8 mouse cellular contexts compared by ENCODE assay signal in the genomic region with DNA sequence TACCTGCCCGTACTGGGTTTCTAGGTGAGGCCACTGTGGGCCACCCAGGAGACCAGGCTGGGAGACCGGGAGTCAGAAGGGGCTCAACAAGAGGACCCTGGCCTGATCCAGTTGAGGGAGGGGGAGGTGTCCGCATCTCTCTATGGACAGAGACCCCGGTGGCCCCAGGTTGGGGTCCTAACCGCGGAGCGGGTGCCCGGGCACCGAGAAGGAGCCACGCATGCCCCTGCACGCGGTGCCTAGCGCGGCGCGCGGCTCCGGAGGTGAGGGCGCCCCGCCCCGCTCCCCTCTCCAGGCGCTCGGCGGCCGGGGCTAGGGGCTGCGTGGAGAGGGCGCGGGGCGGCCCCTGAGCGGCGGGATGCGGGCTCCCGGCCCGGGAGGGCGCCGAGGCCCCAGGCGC. TPM values are rescaled to one million over a fixed set of nuclear protein-coding genes. Genes with fewer than 3 reads are reported as not detected.
DNase-seq lines count a peak whose midpoint lies in the region; ATAC-seq and TF ChIP-seq lines count a peak whose summit lies in the region.

TSS of gene Mpped1 (plus strand) at position 81 of the 400 bp plus-strand sequence.

- no peaks in the 10 kb centered on the region for H3K36me3 ChIP-seq in kidney, embryonic 15.5 days
- H3K36me3 ChIP-seq in embryonic facial prominence, embryonic 13.5 days: no peaks in the 10 kb centered on the region
- no peaks in the 10 kb centered on the region for H3K36me3 ChIP-seq in intestine, postnatal 0 days (ENCODE audit: control insufficient read depth, insufficient read depth)
- H3K36me3 ChIP-seq in midbrain, embryonic 15.5 days (replicated peaks): no peaks in the 10 kb centered on the region

- no peak within 1 kb of the TSS for H3K27ac ChIP-seq in kidney, embryonic 15.5 days
- H3K27ac ChIP-seq in embryonic facial prominence, embryonic 13.5 days: no peak within 1 kb of the TSS; the same call in 1 of the 2 replicates
- H3K27ac ChIP-seq in intestine, postnatal 0 days (ENCODE audit: low read depth, low read length): no peak within 1 kb of the TSS
- no peak within 1 kb of the TSS for H3K27ac ChIP-seq in midbrain, embryonic 15.5 days

- H3K4me2 ChIP-seq in kidney, embryonic 15.5 days: peak within 1 kb of the TSS; percentile 94
- H3K4me2 ChIP-seq in embryonic facial prominence, embryonic 13.5 days: peak within 1 kb of the TSS; percentile 91
- peak within 1 kb of the TSS; percentile 62 for H3K4me2 ChIP-seq in intestine, postnatal 0 days (replicated peaks; ENCODE audit: low read depth)
- peak within 1 kb of the TSS; percentile 97 for H3K4me2 ChIP-seq in midbrain, embryonic 15.5 days

- 5% methylated on average over 22 of the region's 37 CpGs for WGBS in kidney, embryonic 15.5 days
- WGBS in embryonic facial prominence, embryonic 13.5 days: 4% methylated on average over 33 of the region's 37 CpGs
- 3% methylated on average over 32 of the region's 37 CpGs for WGBS in intestine, postnatal 0 days
- WGBS in midbrain, embryonic 15.5 days: 3% methylated on average over 23 of the region's 37 CpGs

- H3K27me3 ChIP-seq in kidney, embryonic 15.5 days: peaks cover 81% of the 10 kb centered on the region
- peaks cover 62% of the 10 kb centered on the region for H3K27me3 ChIP-seq in embryonic facial prominence, embryonic 13.5 days
- H3K27me3 ChIP-seq in intestine, postnatal 0 days (replicated peaks; ENCODE audit: control insufficient read depth, insufficient read depth, low read length): peaks cover 32% of the 10 kb centered on the region
- peaks cover 16% of the 10 kb centered on the region for H3K27me3 ChIP-seq in midbrain, embryonic 15.5 days (replicated peaks)

- no peaks in the 10 kb centered on the region for H3K9me3 ChIP-seq in kidney, embryonic 15.5 days (replicated peaks)
- no peaks in the 10 kb centered on the region for H3K9me3 ChIP-seq in embryonic facial prominence, embryonic 13.5 days
- H3K9me3 ChIP-seq in intestine, postnatal 0 days (ENCODE audit: control insufficient read depth): no peaks in the 10 kb centered on the region
- no peaks in the 10 kb centered on the region for H3K9me3 ChIP-seq in midbrain, embryonic 15.5 days

- no peak for TF ChIP-seq CTCF in intestine, postnatal 0 days (IDR thresholded peaks at IDR 0.05; ENCODE audit: low read depth)

- peaks cover 11% of the 10 kb centered on the region for H3K4me1 ChIP-seq in kidney, embryonic 15.5 days
- peaks cover 20% of the 10 kb centered on the region for H3K4me1 ChIP-seq in embryonic facial prominence, embryonic 13.5 days
- H3K4me1 ChIP-seq in intestine, postnatal 0 days (replicated peaks; ENCODE audit: control insufficient read depth, insufficient read depth, low read length): no peaks in the 10 kb centered on the region
- peaks cover 15% of the 10 kb centered on the region for H3K4me1 ChIP-seq in midbrain, embryonic 15.5 days

- peak within 1 kb of the TSS; percentile 58 for H3K4me3 ChIP-seq in kidney, embryonic 15.5 days (replicated peaks)
- H3K4me3 ChIP-seq in embryonic facial prominence, embryonic 13.5 days: peak within 1 kb of the TSS; percentile 70
- peak within 1 kb of the TSS; percentile 29 for H3K4me3 ChIP-seq in intestine, postnatal 0 days (ENCODE audit: low read depth, low read length)
- H3K4me3 ChIP-seq in midbrain, embryonic 15.5 days: peak within 1 kb of the TSS; percentile 63

- DNase-seq in kidney, postnatal 14 days: no peak
- no peak for DNase-seq in gastrocnemius, postnatal 4 days (ENCODE audit: low spot score in 2 of 2)
- no peak for DNase-seq in kidney, adult 18-20 months

- no peak for ATAC-seq in kidney, embryonic 15.5 days (replicated peaks; ENCODE audit: low FRiP score)
- ATAC-seq in embryonic facial prominence, embryonic 13.5 days (ENCODE audit: insufficient number of reproducible peaks, insufficient read depth, low FRiP score, low TSS enrichment, low read depth): no peak
- ATAC-seq in intestine, postnatal 0 days: no peak
- peak; percentile 61 for ATAC-seq in midbrain, embryonic 15.5 days (replicated peaks)
- no peak for ATAC-seq in activated CD4-positive, CD25-positive, alpha-beta regulatory T cell, adult 4 months

- H3K9ac ChIP-seq in kidney, embryonic 15.5 days: 0 out of 2 replicates have a peak within 1 kb of the TSS, but pooled peaks have one; percentile 48
- H3K9ac ChIP-seq in embryonic facial prominence, embryonic 13.5 days: peak within 1 kb of the TSS; percentile 80
- no peak within 1 kb of the TSS for H3K9ac ChIP-seq in intestine, postnatal 0 days (ENCODE audit: low read depth, low read length)
- H3K9ac ChIP-seq in midbrain, embryonic 15.5 days: peak within 1 kb of the TSS; percentile 61

RNA-seq across cellular contexts. Expression of gene Mpped1, which starts in this region (rescaled TPM):
- 0.41 and 0.70 TPM in 2 replicates for polyA plus RNA-seq in kidney, embryonic 15.5 days (2015; fragmentation: Nextera tagmentation; extraction: Ambion mirVana)
- polyA plus RNA-seq in embryonic facial prominence, embryonic 13.5 days (2015; fragmentation: Nextera tagmentation; extraction: Ambion mirVana): 12.1 and 12.8 TPM in 2 replicates
- polyA plus RNA-seq in intestine, postnatal 0 days (2015; fragmentation: Nextera tagmentation; extraction: Ambion mirVana): 0.07 and 0.16 TPM in 2 replicates
- polyA plus RNA-seq in midbrain, embryonic 15.5 days (2015; fragmentation: Nextera tagmentation; extraction: Ambion mirVana): 24.8 and 25.6 TPM in 2 replicates
- 1 to 10 TPM in 1 of 2 experiments, under 1 TPM in 1; 0.42 to 1.1 TPM for total RNA-seq in gastrocnemius, postnatal 4 days (2021)
- polyA plus RNA-seq in activated CD4-positive, CD25-positive, alpha-beta regulatory T cell, adult 4 months (2017; shearing (Covaris generic)): not detected
